Mouse (Mus musculus): ENCODE data around the gene Pum1.
A peak's percentile ranks its signal among the peaks of the same experiment; 100 is the strongest.
"Not testable (repeated sequence)": the region's sequence is repeated elsewhere in the genome, so short reads cannot be mapped to it uniquely, and the experiment has no call there.

The Pum1 gene

DNA sequence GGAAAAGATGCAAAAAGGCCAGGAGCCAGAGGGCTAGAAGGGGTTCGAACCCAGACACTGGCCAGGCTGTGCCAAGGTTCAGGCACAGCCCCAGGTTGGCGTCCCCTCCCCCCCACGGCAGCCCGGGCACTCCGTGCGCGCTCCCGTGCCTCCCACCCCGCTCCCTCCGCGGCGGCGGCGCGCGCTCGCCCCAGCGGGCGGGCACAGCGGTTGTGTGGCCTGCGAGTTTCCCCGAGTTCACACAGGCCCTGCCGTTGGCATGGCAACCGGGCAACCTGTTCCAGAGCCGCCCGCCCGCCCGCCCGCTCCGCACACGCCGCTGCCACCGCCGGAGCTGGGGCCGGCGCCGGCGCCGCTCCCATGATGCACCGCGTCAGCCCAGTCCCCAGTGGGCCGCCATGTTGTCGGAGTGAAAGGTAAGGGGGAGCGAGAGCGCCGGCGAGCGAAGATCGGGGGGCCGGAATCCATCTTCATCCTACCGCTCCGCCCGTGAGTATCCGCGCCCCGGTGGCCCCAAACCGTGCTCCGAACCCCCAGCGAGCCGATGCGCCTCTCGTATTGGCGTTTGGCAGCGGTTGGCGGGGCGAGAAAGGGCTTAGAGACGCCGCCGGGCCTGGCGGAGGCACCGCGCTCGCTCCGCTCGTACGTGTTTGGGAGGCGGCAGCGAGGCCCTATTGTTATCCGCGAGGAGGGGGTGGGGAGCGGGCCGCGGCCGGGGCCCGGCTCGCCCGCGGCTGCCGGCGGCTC, at the start of gene Pum1:
Gene Pum1 (plus strand): TSS at position 343 of the 747 bp plus-strand sequence.
- peak; percentile 91 to 96 for DNase-seq

DNA sequence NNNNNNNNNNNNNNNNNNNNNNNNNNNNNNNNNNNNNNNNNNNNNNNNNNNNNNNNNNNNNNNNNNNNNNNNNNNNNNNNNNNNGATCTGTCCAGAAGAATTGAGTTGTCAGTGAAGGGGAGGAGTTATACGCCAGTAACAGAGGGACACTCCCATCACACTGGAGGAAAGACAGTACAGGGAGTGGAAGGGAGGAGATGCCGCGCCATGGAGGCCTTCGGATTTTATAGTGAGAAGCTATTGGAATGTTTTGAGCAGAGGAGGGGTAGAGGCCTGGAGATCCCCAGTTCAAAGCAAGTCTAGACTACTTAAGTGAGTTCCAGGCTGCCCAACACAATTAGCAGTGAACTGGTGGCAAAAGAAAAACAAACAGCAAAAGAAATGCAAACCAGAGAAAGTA, 33.7 kb upstream of the Pum1 start:
- DNase-seq: peak; percentile 39 to 40

DNA sequence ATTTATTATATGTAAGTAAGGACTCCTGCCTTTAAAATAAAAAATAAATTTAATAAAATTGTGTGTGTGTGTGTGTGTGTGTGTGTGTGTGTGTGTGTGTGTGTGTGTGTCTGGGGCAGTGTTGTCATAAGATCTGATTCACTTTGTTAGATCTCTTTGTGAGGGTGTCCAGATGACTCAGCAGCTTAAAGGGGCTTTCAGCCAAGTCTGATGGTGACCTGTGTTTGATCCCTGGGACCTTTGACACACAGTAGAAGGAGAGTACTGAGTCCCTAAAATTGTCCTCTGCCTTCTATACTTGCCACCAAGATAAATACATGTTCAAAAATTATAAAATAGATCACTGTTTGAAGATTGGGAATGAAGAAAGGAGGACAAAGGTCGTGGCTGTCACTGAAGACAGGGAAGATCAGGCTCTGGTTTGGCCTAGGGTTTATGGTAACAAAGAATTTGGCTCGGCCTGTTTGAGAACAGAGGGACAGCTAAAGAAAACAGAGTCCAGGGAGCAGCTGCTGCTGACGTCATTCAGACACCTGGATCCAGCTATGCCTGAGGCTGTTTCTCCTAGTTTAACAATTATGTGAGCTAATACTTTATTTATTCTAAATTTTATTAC, 32.8 kb upstream of the Pum1 start:
- no peak for DNase-seq

DNA sequence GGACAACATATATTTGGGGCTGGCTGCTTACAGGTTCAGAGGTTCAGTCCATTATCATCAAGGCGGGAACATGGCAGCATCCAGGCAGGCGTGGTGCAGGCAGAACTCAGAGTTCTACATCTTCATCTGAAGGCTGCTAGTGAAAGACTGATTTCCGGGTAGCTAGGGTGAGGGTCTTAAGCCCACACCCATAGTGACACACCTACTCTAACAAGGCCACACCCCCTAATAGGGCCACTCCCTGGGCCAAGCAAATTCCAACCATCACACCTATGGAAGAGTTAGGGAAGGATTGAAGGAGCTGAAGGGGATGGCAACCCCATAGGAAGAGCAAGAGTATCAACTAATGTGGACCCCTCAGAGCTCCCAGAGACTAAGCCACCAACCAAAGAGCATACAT, 28.0 kb upstream of the Pum1 start:
- not testable (repeated sequence) for DNase-seq

DNA sequence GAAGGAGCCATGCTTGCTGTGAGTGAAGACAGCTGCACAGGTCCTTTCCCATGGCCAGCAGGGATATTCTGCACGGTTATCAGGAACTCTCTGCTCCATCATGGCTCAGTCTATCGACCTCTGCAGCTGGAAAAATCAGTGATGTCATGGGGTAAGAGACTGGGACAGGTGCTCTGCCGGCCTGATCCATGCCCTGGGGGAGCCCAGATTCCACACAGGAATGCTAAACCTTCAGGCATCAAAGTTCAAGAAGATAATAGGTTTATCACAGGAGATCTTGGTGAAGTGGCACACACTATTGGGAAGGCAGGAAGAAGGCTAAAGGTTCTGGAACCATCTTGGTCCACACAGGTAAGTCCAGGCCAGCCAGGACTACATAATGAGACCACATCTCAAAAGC, 26.4 kb upstream of the Pum1 start:
- no peak for DNase-seq

DNA sequence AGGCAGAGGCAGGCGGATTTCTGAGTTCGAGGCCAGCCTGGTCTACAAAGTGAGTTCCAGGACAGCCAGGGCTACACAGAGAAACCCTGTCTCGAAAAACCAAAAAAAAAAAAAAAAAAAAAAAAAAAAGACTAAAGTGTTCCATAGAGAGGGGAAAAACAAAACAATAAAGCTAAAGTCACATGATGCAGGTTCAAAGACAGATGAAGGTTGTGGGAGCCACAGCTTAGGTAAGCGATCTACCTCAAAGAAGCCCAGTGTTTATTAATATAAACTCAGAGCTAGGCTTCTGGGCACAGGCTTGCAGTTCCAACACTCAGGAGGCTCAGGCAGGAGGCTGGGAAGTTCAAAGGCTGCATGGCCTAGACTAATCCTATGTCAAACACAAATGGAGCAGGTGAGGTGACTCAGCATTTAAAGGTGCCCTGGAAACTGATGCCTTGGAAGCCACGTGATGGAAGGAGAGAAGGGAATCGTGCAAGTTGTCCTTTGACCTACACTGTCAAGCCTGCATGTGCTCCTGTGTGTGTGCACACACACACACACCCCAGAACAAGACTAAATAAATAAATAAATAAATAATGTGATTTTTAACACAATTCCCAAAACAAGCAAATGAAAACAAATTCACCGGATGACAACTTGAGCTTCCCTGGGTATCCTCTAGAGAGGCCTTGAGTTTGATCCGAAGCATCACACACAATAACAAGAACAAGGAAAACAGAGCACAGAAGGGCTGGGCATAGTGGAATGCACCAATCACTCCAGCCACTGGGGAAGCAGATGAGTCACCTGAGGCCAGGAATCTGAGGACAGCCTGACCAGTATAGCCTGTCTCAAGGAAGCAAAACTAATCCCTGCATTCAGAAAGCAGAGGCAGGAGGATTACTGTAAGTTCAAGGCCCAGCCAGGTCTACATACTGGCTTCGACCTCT, 25.4 kb upstream of the Pum1 start:
- no peak for DNase-seq

DNA sequence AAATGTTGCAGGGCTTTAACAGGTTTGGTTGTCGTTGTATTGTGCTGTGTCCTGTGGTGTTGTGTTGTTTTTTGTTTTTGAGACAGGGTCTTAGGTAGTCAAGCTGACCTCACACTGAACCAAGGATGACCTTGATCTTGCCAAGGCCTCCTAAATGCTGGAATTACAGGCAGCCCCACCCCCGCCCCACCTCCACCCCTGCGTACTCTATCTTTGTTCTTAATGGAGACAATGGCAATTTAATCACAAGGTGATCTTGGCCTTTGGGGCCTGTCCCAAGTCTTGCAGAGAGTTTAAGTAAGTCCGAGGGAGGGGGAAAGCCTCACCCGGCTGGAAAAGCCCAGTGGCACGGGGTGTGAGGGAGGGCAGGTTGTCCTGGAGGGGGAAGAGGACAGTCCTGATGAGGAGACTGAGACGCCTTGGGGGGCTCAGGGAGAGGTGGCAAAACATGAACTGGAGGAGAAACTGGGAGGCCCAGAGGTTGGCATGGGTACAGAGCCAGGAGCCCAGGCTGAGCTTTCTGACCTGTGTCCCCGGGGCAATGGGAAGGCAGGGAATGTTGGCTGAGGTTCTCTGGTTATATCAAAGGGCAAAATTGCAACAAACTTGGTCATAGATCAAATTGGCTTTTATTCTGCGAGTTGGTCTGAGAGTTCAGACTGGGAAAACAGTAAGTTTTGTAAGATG, 22.9 kb upstream of the Pum1 start:
- no peak for DNase-seq

DNA sequence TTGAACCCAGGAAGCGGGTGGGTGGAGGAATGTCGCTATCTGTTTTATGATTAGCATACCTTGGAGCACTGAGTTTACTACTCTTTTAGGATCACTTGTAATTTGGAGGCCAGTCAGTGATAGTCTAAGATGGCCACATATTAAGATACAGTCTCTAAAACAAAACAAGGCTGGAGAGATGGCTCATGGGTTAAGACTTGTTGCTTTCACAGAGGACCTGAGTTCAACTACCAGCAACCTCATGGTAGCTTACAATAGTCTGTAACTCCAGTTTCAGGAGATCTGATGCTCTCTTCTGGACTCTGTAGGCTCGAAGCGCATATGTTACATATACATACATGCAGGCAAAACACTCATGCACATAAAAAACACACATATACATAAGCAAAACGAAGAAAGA, 20.7 kb upstream of the Pum1 start:
- DNase-seq: no peak

DNA sequence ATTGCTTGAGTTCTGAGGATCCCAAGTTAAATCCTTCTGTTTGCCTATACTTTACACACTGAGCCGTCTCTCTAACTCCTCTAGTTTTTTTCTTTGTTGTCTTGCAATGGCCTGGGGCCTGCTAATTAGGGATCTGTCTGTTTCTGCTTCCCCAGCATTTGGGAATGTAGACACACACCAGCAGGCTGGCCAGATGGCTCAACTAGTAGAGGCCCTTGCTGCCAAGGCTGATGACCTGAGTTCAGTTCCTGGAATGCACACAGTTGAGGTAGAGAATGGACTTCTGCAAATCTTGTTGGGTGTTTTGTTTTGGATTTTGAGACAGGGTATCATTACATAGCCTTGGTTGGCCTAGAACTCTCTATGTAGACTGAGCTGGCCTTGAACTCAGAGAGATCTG, 17.7 kb upstream of the Pum1 start:
- peak; percentile 45 to 65 for DNase-seq

DNA sequence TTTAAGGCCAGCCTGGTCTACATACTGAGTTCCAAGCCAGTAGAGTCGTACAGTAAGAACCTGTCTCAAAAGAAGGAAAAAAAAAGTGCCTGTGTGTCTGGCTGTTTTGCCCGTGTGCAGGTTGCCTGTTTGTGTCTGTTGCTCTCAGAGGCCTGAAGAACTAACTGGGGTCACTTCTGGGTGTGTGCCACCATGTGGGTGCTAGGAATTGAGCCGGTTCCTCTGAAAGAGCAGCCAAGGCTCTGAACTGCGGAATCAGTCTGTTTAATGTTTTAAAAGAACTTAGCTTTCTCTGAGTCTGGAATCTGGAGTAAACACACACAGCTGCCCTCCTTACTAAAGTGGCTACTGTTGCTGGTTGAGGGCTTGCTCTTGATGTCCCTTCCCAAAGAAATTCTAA, 11.8 kb upstream of the Pum1 start:
- DNase-seq: no peak

DNA sequence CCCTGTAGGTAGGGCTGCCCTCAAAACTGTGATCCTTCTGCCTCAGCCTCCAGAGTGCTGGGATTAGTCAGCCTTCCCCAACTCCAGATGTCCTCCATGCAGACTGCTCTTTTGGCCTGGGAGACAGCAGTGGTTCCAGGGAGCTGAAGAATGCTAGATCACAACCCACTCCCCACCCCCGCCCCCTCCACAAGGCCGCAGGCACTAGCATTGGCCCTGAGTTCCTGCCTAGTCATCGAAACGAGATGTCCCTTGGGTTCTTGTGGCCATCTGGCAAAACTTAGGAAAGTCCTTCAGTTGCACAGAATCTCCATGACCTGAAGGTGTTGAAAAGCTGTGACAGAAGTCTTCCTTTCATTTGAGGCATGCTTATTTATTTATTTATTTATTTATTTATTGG, 10.6 kb upstream of the Pum1 start:
- DNase-seq: no peak

DNA sequence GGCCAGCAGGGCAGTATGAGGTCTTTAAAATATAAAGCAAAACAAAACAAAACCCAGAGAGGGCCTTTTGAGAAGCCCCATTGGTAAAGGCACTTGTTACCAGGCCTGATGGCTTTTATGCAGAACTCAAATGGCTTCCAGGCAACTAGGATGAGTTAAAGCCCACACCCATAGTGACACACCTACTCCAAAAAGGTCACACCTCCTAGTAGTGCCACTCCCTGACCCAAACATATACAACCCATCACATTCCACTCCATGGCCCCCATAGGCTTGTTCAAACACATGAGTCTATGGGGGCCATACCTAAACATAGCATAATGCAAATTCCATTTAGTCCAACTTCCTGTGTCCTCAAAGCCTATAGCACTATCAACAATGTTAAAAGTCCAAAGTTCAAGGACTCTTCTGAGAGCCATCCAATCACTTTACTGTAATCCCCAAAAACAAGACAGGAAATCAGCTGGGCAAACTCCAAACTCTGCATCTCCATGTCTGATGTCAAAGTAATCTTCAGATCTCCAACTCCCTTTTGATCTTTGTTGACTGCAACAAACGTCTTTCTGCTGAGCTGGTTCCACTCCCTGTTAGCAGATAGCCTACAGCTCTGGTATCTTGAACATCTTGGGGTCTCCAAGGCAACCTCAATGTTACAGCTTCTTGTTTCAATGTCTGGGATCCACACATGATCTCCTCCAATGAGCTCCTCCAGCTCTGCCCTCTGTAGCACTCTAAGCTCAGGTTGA, 5.1 kb upstream of the Pum1 start:
- DNase-seq: no peak

DNA sequence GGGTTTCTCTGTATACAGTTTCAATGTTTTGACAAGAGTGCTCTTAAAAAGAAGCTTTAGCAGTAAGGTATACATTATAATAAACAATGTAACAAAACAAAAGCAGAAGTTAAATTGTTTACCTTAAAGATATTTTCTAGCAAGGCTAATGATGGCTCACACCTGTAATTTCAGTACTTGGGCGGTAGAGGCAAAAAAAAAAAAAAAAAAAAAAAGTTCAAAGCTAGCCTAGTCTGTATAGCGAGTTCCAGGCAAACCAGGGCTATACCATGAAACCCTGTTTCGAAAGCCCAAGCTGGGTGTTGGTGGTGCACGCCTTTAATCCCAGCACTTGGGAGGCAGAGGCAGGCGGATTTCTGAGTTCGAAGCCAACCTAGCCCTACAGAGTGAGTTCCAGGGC, 3.7 kb upstream of the Pum1 start:
- no peak for DNase-seq

DNA sequence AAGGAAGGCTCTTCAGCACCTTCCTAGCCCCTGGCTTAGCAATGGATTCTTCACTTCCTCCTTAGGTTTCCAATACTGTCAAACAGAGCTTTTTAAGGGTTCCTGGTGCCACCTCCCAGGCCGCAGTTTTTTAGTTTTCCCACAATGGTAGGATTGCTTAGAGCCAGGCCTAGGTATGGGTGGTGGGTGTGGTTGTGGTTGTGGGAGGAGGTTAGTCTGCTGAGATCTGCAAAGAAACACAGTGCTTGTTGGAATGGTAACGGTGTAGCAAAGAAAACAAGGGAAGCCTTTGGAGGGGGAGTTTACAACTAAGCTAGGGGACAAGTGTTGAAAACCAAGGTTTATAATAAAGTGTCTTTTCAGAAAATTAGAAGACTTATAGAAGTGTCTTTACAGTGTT, 3.0 kb upstream of the Pum1 start:
- no peak for DNase-seq

DNA sequence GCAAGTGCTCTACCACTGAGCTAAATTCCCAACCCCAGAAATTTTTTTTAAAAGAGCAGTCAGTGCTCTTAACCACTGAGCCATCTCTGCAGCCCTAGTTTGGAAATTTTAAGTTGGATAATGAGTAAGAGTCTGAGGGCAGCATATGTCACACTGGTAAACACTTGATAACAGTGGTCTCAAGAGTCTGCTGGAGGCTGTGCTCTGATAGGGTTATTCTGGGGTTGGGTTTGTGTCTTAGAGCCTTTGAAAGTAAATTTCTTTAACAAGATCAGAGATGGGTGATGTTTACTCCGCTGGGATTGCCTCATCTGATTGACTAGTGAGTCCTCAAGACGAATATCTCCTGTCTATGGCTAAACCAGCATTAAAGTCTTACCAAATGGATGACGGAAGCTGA, 2.0 kb upstream of the Pum1 start:
- no peak for DNase-seq

DNA sequence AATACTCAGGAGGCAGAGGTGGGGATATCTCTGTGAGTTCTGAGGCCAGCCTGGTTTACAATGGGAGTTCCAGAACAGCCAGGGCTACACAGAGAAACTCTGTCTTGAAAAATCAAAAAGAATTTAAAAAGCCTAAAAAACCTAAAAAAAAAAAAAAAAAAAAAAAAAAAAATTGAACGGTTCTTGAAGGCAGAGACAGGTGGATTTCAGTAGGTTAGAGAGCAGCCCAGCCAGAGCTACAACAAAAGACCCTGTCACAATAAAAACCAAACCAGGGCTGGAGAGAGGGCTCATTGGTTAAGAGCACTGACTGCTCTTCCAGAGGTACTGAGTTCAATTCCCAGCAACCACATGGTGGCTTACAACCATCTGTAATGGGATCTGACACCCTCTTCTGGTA, 816 bp upstream of the Pum1 start:
- not testable (repeated sequence) for DNase-seq

DNA sequence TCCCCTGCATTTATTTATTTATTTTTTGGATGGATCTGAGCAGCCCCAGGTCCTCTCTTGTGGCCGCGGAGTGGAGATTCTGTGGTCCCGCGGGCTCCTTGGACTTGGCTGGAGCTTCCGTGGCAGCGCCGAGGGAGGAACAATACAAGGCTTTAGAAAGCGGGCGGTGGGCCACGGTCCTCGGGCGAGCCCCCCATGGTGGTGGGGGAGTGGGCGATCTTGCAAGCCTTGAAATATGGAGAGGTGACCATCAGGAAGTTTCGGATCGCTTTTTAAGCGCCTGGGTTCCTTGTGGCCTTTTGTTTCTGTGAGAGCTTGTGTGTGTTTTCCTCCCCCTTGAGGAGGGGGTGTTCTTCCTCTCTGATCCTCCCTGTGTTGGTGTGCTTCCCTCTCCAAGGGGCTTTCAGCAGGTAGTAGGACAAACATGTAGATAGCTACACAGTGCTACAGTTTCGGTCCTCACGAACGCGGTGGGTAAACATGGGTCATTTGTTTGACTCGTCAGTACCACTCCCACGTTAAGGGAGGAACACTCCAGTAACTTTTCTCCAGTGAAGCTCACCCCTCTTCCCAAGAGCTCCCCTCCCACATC, 785 bp downstream of the Pum1 start:
- peak in 1 of 2 experiments; percentile 53 for DNase-seq

DNA sequence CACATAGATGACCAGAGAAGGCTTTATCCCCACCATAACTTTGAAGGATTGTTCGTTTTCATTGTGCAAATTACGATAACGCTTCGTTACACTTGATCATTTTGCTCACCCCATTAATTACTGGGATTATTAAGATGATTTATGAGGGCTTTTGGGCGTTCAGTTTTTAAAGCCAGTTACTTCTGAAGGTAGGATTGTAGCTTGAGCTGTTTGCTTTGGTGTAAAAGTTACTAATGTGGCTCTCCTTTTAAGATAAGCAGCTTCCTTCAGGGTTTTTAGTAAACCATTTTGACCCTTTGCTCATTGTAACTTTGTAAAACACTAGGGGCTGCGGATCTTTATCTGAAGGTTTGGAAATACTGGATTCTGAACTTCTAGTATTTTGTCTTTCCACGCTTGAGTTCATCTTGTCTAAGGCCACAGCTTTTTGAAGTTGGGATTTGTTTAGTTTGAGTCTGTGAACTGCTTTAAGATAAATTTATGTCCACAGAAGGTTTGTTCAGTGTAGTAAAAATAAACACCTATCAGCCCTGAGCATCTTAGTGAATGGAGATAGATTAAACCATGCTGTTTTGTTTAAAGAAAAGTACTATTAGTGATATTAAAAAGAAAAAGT, 1.4 kb downstream of the Pum1 start:
- DNase-seq: no peak

DNA sequence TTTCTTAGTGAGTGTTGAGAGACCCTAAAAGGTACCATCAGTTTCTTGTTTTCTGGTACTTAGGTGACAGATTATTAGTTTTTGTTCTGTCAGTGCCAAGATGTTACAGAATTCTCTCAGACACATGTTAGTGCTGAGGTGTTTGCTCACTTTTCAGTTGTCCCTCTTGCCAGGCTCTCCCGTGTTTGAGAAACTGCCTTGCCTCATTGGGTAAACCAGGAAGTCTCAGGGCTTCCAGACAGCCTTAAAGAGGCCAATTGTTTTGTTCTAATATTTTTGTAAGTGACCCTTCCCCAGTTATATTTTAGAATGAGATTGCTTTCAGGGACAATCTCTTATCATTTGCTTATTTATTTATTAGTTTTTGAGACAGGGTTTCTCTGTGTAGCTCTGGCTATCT, 2.1 kb downstream of the Pum1 start:
- no peak for DNase-seq

DNA sequence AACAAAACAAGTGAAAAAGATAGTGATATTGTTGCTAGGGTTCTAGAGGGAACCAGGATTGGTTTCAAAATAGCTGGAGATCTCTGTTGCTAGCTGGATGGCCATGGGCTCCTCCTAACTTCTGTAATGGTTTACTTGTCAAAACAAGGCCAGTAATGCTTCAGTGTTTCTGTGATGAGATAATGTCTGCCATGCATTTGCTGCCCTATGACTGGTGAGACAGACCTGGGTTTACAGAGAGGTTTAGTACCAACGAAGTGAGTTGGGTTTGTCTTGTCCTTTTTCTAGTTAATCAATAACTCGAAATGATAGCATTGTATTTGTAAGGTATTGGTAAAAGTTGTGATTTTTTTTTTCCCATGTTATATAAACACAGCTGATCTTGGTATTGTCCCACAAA, 4.6 kb downstream of the Pum1 start:
- DNase-seq: no peak

DNA sequence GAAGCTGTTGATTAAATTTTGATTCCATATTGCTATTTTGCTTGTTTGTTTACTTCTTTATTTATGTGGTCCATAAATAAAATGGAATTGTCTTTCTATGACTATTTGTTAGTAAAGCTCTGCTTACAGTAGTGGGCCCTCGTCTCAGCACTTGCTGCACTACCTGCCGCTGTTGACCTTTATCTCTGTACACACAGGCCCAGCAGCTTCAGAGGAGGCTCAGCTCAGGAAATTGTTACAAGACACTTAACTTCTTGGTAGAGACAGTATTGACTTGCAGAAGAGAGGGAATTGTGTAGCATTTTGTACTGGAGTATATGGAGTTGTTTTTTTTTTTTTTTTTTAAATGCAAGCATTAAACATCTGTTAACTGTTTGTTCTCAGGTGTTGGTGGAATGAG, 5.4 kb downstream of the Pum1 start:
- DNase-seq: no peak

DNA sequence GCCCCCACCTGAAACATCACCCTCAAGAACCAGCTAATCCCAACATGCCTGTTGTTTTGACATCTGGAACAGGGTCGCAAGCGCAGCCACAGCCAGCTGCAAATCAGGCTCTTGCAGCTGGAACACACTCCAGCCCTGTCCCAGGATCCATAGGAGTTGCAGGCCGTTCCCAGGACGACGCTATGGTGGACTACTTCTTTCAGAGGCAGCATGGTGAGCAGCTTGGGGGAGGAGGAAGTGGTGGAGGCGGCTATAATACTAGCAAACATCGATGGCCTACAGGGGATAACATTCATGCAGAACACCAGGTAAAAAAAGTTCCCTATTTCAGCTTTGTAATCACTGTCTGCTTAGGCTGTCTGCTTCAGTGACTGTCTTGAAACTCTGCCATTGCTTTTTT, 5.9 kb downstream of the Pum1 start:
- no peak for DNase-seq

All from cerebellum, postnatal 25 days (tissue).